Mouse (Mus musculus) right cerebral cortex, postnatal 36 days (tissue): ENCODE data around the gene Apool.

Experiments used
- DNase-seq, 2 experiments: peaks; one replicate each; pipeline ENCODE4 v3.0.0; 2022; ENCODE audit warnings: low spot score in 2 of 2, mixed read lengths in 1 of 2

Gene Apool

GRCm38 (mm10) chrX:112310804-112311530, at the start of gene Apool:
TSS of gene Apool (plus strand) at chrX:112311334.
- DNase-seq, result peak; percentile 47 to 56

GRCm38 (mm10) chrX:112273550-112273949, 37.6 kb upstream of the Apool start:
- DNase-seq, result no peak

GRCm38 (mm10) chrX:112311531-112311887, 375 bp downstream of the Apool start:
- no peak for DNase-seq

GRCm38 (mm10) chrX:112312094-112312493, 960 bp downstream of the Apool start:
- no peak for DNase-seq

GRCm38 (mm10) chrX:112320273-112320672, 9.1 kb downstream of the Apool start:
- DNase-seq, result no peak

GRCm38 (mm10) chrX:112339486-112339885, 28.4 kb downstream of the Apool start:
- DNase-seq, result no peak

- DNase-seq, result no peak
Measured at GRCm38 (mm10) chrX:112347467-112348394, 36.6 kb downstream of the Apool start.

GRCm38 (mm10) chrX:112348395-112348791, 37.3 kb downstream of the Apool start:
- no peak for DNase-seq

- no peak for DNase-seq
Measured at GRCm38 (mm10) chrX:112368426-112368825, 57.3 kb downstream of the Apool start.

- peak; percentile 7 to 14 for DNase-seq
Measured at GRCm38 (mm10) chrX:112370577-112371410, 59.7 kb downstream of the Apool start.

GRCm38 (mm10) chrX:112406679-112407078, 95.5 kb downstream of the Apool start, which contains the start of gene Satl1:
TSS of gene Satl1 (minus strand) at chrX:112406779.
- no peak for DNase-seq

GRCm38 (mm10) chrX:112412309-112412708, 101.2 kb downstream of the Apool start:
- no peak for DNase-seq
